Mouse (Mus musculus) embryonic facial prominence, embryonic 14.5 days (tissue): Measurements from ENCODE around the gene Eras. TPM values are rescaled to one million over a fixed set of nuclear protein-coding genes. Genes with fewer than 3 reads are reported as not detected.
"Not testable (repeated sequence)": the region's sequence is repeated elsewhere in the genome, so short reads cannot be mapped to it uniquely, and the experiment has no call there.

Experiments
- ATAC-seq: fragments of 200-750 bp; cut with Nextera tagmentation; 2 replicates; pipeline ENCODE4 v1.8.0; 2017; ENCODE audit warnings: low read depth, moderate number of reproducible peaks, moderate TSS enrichment
- DNase-seq: peaks from one replicate; pipeline ENCODE4 v3.0.0-alpha.2; 2015; ENCODE audit warnings: low spot score
- H3K27ac ChIP-seq: fragments of 300-500 bp; sonication (generic); replicated peaks from 2 replicates; pipeline ENCODE4 v1.5.1; 2014; ENCODE audit warnings: low read depth, mild to moderate bottlenecking, low read length, moderate library complexity
- H3K27me3 ChIP-seq: fragments of 300-500 bp; sonication (generic); replicated peaks from 2 replicates; pipeline ENCODE4 v1.6.1; 2014; ENCODE audit warnings: low read length; ENCODE audit not compliant: control insufficient read depth, insufficient read depth
- H3K36me3 ChIP-seq: fragments of 300-500 bp; sonication (generic); 2 replicates; pipeline ENCODE4 v1.6.1; 2014; ENCODE audit warnings: low read length, mixed read lengths; ENCODE audit not compliant: control insufficient read depth, insufficient read depth
- H3K4me1 ChIP-seq: fragments of 300-500 bp; sonication (generic); 2 replicates; pipeline ENCODE4 v1.6.1; 2014; ENCODE audit warnings: antibody characterized with exemption, low read length; ENCODE audit not compliant: control insufficient read depth, insufficient read depth
- H3K4me2 ChIP-seq: fragments of 300-500 bp; sonication (generic); 2 replicates; pipeline ENCODE4 v1.6.1; 2014; ENCODE audit warnings: low read depth, mild to moderate bottlenecking, low read length, moderate library complexity, mixed read lengths
- H3K4me3 ChIP-seq: fragments of 300-500 bp; sonication (generic); 2 replicates; pipeline ENCODE4 v1.5.1; 2014; ENCODE audit warnings: low read depth, mild to moderate bottlenecking, low read length
- H3K9ac ChIP-seq: fragments of 300-500 bp; sonication (generic); 2 replicates; pipeline ENCODE4 v1.6.1; 2014; ENCODE audit warnings: low read depth, mild to moderate bottlenecking, low read length, moderate library complexity, mixed read lengths
- H3K9me3 ChIP-seq: fragments of 300-500 bp; sonication (generic); 2 replicates; pipeline ENCODE4 v1.6.1; 2016; ENCODE audit warnings: low read length; ENCODE audit not compliant: control insufficient read depth
- WGBS: fragments of 180-500 bp; shearing (Covaris S2); extraction: QIAGEN DNeasy Blood & Tissue Kit; methylation state at CpG from one replicate; pipeline ENCODE4 v1.1.7; 2014; 5-methylcytosine and 5-hydroxymethylcytosine counted together
- polyA plus RNA-seq: library from polyadenylated mRNA; unstranded; fragments of >200 nt; fragmentation: Nextera tagmentation; extraction: Ambion mirVana; gene quantifications from 2 replicates; pipeline ENCODE4 v1.2.1, GENCODE M21; 2014

Eras gene
- polyA plus RNA-seq, 1 experiment from 2014 or later, result not detected

DNA sequence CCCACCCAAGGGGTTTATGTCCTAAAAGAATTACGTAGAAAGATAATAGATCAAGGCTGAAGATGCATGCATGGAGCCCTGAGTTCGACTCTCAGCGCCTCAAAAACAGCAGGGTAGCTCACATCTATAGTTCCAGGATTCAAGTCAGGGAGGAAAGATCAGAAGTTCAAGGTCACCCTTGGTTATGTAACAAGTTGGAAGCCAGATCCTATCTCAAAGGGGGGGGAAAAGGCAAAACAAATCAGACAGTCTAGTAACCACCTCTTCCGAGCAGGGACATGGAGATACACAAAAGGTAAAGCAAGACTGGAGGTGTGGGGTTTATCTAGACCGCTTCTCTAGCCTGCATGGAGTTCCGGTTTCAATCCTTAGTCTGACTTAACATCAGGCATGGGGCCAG lies 2.1 kb downstream of the Eras start:
- Histone ChIP-seq H3K36me3 (0 out of 2 replicates have a peak, but pooled peaks cover 4% of the 10 kb centered on the region), H3K9ac (no peak overlapping the region), H3K27ac (no peak overlapping the region), H3K9me3 (no peaks in the 10 kb centered on the region), H3K4me3 (no peak overlapping the region), H3K27me3 (peaks cover 63% of the 10 kb centered on the region), H3K4me1 (no peaks in the 10 kb centered on the region), H3K4me2 (no peak overlapping the region)
- no peak for ATAC-seq
- 62% methylated on average over 6 of the region's 6 CpGs for WGBS
- DNase-seq, result no peak

DNA sequence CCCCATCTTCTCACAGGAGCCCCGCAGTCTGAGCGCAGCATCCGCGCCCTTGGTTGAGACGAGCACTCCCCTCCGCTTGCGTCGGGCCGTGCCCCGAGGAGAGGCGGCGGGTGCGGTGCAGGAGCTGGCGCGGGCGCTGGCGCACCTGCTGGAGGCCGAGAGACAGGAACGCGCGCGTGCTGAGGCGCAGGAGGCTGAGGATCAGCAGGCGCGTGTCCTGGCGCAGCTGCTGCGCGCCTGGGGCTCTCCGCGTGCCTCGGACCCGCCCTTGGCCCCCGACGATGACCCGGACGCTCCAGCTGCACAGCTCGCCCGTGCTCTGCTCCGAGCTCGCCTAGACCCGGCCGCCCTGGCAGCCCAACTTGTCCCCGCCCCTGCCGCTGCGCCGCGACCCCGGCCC lies 6.4 kb downstream of the Eras start:
- ATAC-seq, result 0 out of 2 replicates have a peak, but pooled peaks have one; percentile 15

DNA sequence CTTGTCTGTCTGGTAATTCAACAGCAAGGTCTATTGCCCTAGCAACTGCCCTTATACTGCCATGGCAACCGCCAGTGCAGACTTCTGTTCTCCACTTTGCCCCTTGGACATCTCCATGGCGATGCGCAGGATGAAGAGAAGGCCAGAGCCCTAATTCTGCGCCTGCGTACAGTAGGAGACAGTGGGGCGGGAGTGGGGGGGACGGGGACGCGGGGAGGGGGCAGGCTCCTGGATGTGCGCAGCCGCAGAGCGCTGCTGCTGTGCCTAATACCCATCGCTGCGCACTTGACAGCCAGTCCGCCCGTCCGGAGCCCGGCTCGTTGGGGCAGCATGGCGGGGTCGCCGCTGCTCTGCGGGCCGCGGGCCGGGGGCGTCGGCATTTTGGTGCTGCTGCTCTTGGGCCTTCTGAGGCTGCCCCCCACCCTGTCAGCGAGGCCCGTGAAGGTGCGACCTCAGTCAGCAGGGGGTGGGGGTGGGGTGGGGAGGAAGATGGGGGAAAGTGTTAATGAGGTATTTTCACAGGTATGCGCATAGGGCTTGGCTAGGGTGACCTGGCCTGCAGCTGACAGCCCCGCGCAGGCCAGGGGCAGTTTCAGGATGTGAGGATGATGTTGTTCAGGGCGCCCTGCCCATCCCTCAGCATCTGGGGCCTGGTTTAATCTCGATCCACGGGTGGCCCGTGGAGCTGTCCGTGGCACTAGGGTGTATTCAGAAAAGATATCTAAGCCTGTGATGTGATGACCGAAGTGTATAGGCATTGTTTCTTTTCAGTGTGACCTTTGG lies 8.6 kb downstream of the Eras start, which contains the start of gene Pcsk1n:
Gene Pcsk1n, plus strand, starts transcription at position 222 of the 783 bp plus-strand sequence.
- H3K9me3 ChIP-seq, result no peaks in the 10 kb centered on the region
- peak within 1 kb of the TSS; percentile 16 for H3K4me3 ChIP-seq
- no peak within 1 kb of the TSS for H3K27ac ChIP-seq
- H3K9ac ChIP-seq, result no peak within 1 kb of the TSS
- DNase-seq (peak; percentile 17), ATAC-seq (peak; percentile 84; the same call in 1 of the 2 replicates)
- H3K36me3 ChIP-seq, result no peaks in the 10 kb centered on the region
- H3K4me1 ChIP-seq, result no peaks in the 10 kb centered on the region
- peak within 1 kb of the TSS; percentile 45 for H3K4me2 ChIP-seq
- H3K27me3 ChIP-seq, result peaks cover 52% of the 10 kb centered on the region
- 24% methylated on average over 16 of the region's 40 CpGs for WGBS

More for the DNA sequence above, 6.4 kb downstream of the Eras start:
- H3K4me2 ChIP-seq, result peak overlapping the region; percentile 48
- peaks cover 68% of the 10 kb centered on the region for H3K27me3 ChIP-seq
- no peaks in the 10 kb centered on the region for H3K36me3 ChIP-seq
- H3K9me3 ChIP-seq, result no peaks in the 10 kb centered on the region
- WGBS, result 17% methylated on average over 15 of the region's 48 CpGs
- no peak overlapping the region for H3K27ac ChIP-seq
- peak; percentile 5 for DNase-seq
- H3K4me3 ChIP-seq, result peak overlapping the region; percentile 26
- H3K9ac ChIP-seq, result no peak overlapping the region
- no peaks in the 10 kb centered on the region for H3K4me1 ChIP-seq

DNA sequence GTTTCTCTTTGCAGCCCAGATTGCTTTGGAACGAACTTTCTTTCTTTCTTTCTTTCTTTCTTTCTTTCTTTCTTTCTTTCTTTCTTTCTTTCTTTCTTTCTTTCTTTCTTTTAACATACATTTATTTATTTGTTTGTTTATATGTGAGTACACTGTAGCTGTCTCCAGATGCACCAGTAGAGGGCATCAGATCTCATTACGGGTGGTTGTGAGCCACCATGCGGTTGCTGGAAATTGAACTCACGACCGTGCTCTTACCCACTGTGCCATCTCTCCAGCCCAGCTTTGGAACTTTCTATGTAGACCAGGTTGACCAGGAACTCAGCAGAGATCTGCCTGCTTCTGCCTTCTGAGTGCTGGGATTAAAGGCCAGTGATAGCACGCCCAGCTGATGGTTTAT lies 10.4 kb downstream of the Eras start:
- H3K4me2 ChIP-seq, H3K9ac ChIP-seq, ATAC-seq, H3K36me3 ChIP-seq, DNase-seq, H3K4me3 ChIP-seq, H3K4me1 ChIP-seq, H3K9me3 ChIP-seq, H3K27ac ChIP-seq: not testable (repeated sequence)
- WGBS, result 67% methylated on average over 6 of the region's 6 CpGs
- H3K27me3 ChIP-seq, result peaks cover 38% of the 10 kb centered on the region

DNA sequence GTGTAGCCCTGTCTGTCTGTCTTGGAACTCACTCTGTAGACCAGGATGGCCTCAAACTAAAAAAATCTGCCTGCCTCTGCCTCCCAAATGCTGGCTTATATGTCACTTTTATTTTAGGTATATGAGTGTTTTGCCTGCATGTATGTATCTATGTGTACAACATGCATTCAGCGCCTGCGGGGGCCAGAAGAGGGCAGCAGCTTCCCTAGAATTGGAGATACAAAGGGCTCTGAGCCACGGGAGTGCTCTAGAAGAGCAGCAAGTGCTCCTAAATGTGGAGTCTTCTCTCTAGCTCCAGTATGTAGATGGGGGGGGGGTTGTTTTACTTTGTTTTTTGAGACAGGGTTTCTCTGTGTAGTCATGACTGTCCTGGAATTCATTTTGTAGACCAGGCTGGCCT lies 12.7 kb downstream of the Eras start:
- H3K36me3 ChIP-seq, H3K9me3 ChIP-seq, ATAC-seq, H3K4me1 ChIP-seq, H3K4me3 ChIP-seq, H3K9ac ChIP-seq, DNase-seq, H3K4me2 ChIP-seq, H3K27ac ChIP-seq: not testable (repeated sequence)
- WGBS, result 30% methylated on average over 3 of the region's 3 CpGs
- peaks cover 15% of the 10 kb centered on the region for H3K27me3 ChIP-seq

DNA sequence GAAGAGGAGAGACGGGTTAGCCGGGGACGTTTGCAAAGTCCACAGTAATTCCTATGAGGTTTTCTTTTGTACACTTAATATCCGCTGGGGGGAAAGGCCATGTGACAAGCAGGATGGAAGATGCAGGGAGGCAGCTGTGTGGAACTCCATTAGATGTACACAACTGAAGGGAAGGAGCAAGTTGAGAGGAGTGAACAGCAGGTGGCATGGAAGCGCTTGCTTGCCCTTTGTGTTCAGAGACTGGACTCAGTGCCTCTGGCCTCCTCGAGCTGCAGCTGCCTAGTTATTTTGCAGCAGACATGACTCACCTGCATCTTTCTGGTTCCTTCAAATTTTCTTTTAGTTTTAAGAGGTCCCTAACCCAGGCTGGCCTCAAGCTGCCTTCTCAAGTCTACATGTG lies 17.9 kb downstream of the Eras start:
- H3K4me1 ChIP-seq, result no peaks in the 10 kb centered on the region
- no peak for ATAC-seq

DNA sequence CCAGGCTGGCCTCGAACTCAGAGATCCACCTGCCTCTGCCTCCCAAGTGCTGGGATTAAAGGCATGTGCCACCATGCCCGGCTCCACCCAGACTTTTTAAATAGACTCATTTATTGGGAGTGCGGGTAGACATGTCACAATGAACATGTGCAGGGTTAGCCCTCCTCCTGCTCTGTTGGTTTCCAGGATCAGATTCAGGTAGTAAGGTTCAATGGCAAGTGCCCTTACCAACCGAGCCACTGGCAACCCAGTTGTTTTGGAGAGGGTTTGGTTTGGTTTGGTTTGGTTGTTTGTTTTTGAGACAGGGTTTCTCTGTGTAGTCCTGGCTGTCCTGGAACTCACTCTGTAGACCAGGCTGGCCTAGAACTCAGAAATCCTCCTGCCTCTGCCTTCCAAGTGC lies 19.2 kb downstream of the Eras start, which contains the start of gene Gm10490:
Gene Gm10490, plus strand, starts transcription at position 301 of the 400 bp plus-strand sequence.
- not testable (repeated sequence) for H3K9ac ChIP-seq, H3K36me3 ChIP-seq, H3K9me3 ChIP-seq, DNase-seq, H3K27ac ChIP-seq, H3K4me1 ChIP-seq, H3K27me3 ChIP-seq, ATAC-seq, H3K4me3 ChIP-seq, H3K4me2 ChIP-seq
- 88% methylated on average over 4 of the region's 4 CpGs for WGBS

More for the DNA sequence above, 17.9 kb downstream of the Eras start:
- 55% methylated on average over 6 of the region's 6 CpGs for WGBS
- DNase-seq, result no peak
- no peak overlapping the region for H3K27ac ChIP-seq
- peaks cover 5% of the 10 kb centered on the region; the same call in 1 of the 2 replicates for H3K36me3 ChIP-seq
- no peaks in the 10 kb centered on the region for H3K27me3 ChIP-seq
- no peaks in the 10 kb centered on the region for H3K9me3 ChIP-seq
- no peak overlapping the region for H3K4me2 ChIP-seq
- H3K9ac ChIP-seq, result no peak overlapping the region
- no peak overlapping the region for H3K4me3 ChIP-seq

DNA sequence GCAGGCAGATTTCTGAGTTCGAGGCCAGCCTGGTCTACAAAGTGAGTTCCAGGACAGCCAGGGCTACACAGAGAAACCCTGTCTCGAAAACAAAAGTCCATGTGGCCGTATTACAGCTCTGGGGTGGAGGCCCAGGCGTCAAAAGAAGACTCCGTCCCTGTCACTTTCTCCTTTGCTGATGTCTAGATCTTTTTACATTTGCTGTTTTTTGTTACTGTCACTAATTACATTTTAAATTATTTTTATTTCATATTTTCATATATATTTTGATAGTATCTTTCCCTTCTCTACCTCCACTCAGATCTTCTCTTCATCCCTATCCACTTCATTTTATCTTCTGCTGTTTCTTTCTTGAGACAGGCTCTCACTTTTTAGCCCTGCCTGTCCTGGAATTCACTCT lies 20.7 kb downstream of the Eras start, which contains the start of gene Gm10491:
Gene Gm10491, minus strand, starts transcription at position 101 of the 400 bp plus-strand sequence.
- no peak within 1 kb of the TSS for H3K4me3 ChIP-seq
- 89% methylated on average over 5 of the region's 5 CpGs for WGBS
- DNase-seq (no peak), ATAC-seq (no peak)
- no peaks in the 10 kb centered on the region for H3K4me1 ChIP-seq
- H3K36me3 ChIP-seq, result peaks cover 5% of the 10 kb centered on the region; the same call in 1 of the 2 replicates
- no peak within 1 kb of the TSS for H3K27ac ChIP-seq
- H3K4me2 ChIP-seq, result no peak within 1 kb of the TSS
- no peaks in the 10 kb centered on the region for H3K27me3 ChIP-seq
- H3K9ac ChIP-seq, result no peak within 1 kb of the TSS
- H3K9me3 ChIP-seq, result no peaks in the 10 kb centered on the region
